Mouse (Mus musculus): Measurements from ENCODE around the gene Cept1.
"Not testable (repeated sequence)": the region's sequence is repeated elsewhere in the genome, so short reads cannot be mapped to it uniquely, and the experiment has no call there.

GRCm38 (mm10) chr3:106593631-106594030 is 46.0 kb upstream of the Cept1 start:
- TF ChIP-seq CTCF (IDR thresholded peaks at IDR 0.05); POLR2A (IDR thresholded peaks at IDR 0.05; ENCODE audit: insufficient read depth, low read depth, low read length); EP300 (IDR thresholded peaks at IDR 0.05; ENCODE audit: insufficient read depth, low read depth, low read length): not testable (repeated sequence)

Data from heart, adult 2 months (tissue).